Mouse (Mus musculus): ENCODE results near the gene Rdh19.
"Not testable (repeated sequence)": the region's sequence is repeated elsewhere in the genome, so short reads cannot be mapped to it uniquely, and the experiment has no call there.

Rdh19 gene

GRCm38 (mm10) chr10:127849628-127850027 lies at the start of gene Rdh19:
Rdh19 (plus strand) TSS chr10:127849928.
- no peak for DNase-seq (ENCODE audit: low spot score in 2 of 2)

- no peak for DNase-seq (ENCODE audit: low spot score in 2 of 2)
These were observed 48.8 kb upstream of the Rdh19 start, which contains the start of gene Rdh16 for GRCm38 (mm10) chr10:127800891-127801290. Rdh16 (plus strand) TSS chr10:127801152.

GRCm38 (mm10) chr10:127801612-127802011 lies 48.1 kb upstream of the Rdh19 start:
- DNase-seq (ENCODE audit: low spot score in 2 of 2) = no peak

- no peak for DNase-seq (ENCODE audit: low spot score in 2 of 2)
These were observed 47.5 kb upstream of the Rdh19 start for GRCm38 (mm10) chr10:127802236-127802635.

- no peak for DNase-seq (ENCODE audit: low spot score in 2 of 2)
These were observed 45.3 kb upstream of the Rdh19 start for GRCm38 (mm10) chr10:127804416-127804815.

GRCm38 (mm10) chr10:127815888-127816287 lies 33.8 kb upstream of the Rdh19 start:
- no peak for DNase-seq (ENCODE audit: low spot score in 2 of 2)

- DNase-seq (ENCODE audit: low spot score in 2 of 2) = not testable (repeated sequence)
These were observed 32.3 kb upstream of the Rdh19 start for GRCm38 (mm10) chr10:127817268-127817910.

GRCm38 (mm10) chr10:127821806-127822205 lies 27.9 kb upstream of the Rdh19 start:
- DNase-seq (ENCODE audit: low spot score in 2 of 2) = not testable (repeated sequence)

GRCm38 (mm10) chr10:127825386-127825785 lies 24.3 kb upstream of the Rdh19 start:
- DNase-seq (ENCODE audit: low spot score in 2 of 2) = no peak

GRCm38 (mm10) chr10:127829121-127829520 lies 20.6 kb upstream of the Rdh19 start:
- no peak for DNase-seq (ENCODE audit: low spot score in 2 of 2)

GRCm38 (mm10) chr10:127834186-127834585 lies 15.5 kb upstream of the Rdh19 start:
- not testable (repeated sequence) for DNase-seq (ENCODE audit: low spot score in 2 of 2)

GRCm38 (mm10) chr10:127835292-127835691 lies 14.4 kb upstream of the Rdh19 start:
- DNase-seq (ENCODE audit: low spot score in 2 of 2) = no peak

- DNase-seq (ENCODE audit: low spot score in 2 of 2) = not testable (repeated sequence)
These were observed 11.9 kb upstream of the Rdh19 start for GRCm38 (mm10) chr10:127837793-127838192.

GRCm38 (mm10) chr10:127838539-127838938 lies 11.2 kb upstream of the Rdh19 start:
- no peak for DNase-seq (ENCODE audit: low spot score in 2 of 2)

- no peak for DNase-seq (ENCODE audit: low spot score in 2 of 2)
These were observed 9.0 kb upstream of the Rdh19 start for GRCm38 (mm10) chr10:127840776-127841175.

- not testable (repeated sequence) for DNase-seq (ENCODE audit: low spot score in 2 of 2)
These were observed 3.8 kb upstream of the Rdh19 start for GRCm38 (mm10) chr10:127845945-127846344.

GRCm38 (mm10) chr10:127848089-127848488 lies 1.6 kb upstream of the Rdh19 start:
- DNase-seq (ENCODE audit: low spot score in 2 of 2) = no peak

GRCm38 (mm10) chr10:127856376-127856775 lies 6.6 kb downstream of the Rdh19 start:
- DNase-seq (ENCODE audit: low spot score in 2 of 2) = no peak

- DNase-seq (ENCODE audit: low spot score in 2 of 2) = no peak
These were observed 15.2 kb downstream of the Rdh19 start for GRCm38 (mm10) chr10:127864931-127865330.

GRCm38 (mm10) chr10:127866232-127866631 lies 16.5 kb downstream of the Rdh19 start, which contains the start of gene Rdh16f2:
Rdh16f2 (plus strand) TSS chr10:127866474.
- no peak for DNase-seq (ENCODE audit: low spot score in 2 of 2)

- DNase-seq (ENCODE audit: low spot score in 2 of 2) = no peak
These were observed 22.8 kb downstream of the Rdh19 start for GRCm38 (mm10) chr10:127872484-127872883.

- no peak for DNase-seq (ENCODE audit: low spot score in 2 of 2)
These were observed 28.0 kb downstream of the Rdh19 start for GRCm38 (mm10) chr10:127877681-127878080.

GRCm38 (mm10) chr10:127878262-127879057 lies 28.7 kb downstream of the Rdh19 start:
- DNase-seq (ENCODE audit: low spot score in 2 of 2) = no peak

Measured in natural killer cell, adult 2 months (primary cell).